ENCODE assay signal across 30 mouse cellular contexts in the genomic region with DNA sequence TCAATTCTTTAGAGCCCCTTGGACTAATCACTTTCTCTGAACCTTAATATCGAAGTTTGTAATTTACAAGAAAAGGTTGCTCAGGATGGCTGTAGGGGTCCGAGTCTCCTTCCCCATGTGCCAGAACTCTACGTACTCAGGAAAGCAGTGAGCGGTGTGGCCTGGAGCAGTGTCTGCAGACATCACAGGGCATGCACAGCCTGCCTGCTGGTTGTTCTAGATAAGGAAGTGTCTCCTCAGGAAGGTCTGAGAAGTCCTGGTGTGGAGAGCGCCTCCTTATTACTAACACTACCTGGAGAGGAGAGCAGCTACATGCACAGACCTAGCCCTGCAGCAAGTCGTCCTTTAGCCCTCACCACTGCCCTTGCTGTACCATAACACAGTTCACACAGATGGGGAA. TPM values are rescaled to one million over a fixed set of nuclear protein-coding genes. Genes with fewer than 3 reads are reported as not detected.
DNase-seq lines count a peak whose midpoint lies in the region; ATAC-seq and TF ChIP-seq lines count a peak whose summit lies in the region.
"Had no signal": no experiment of that assay in that cellular context is flagged by ENCODE, and none has a peak within 500 bp of the region (broad histone marks: within the 10 kb centered on the region; RNA-seq: fewer than 3 reads in every experiment).

No protein-coding gene starts in this region.

- WGBS in liver, embryonic 15.5 days (ENCODE audit: insufficient replicate concordance) = 29% methylated on average over 6 of the region's 6 CpGs
- WGBS in heart, adult 2 months = 88% methylated on average over 6 of the region's 6 CpGs

- ATAC-seq in megakaryocyte, adult 5-6 weeks (ENCODE audit: poor library complexity, severe bottlenecking) = no peak
- peak; percentile 83 for ATAC-seq in liver, embryonic 15.5 days (ENCODE audit: insufficient read depth)
- ATAC-seq in granulocyte monocyte progenitor cell, adult 5-6 weeks (replicated peaks; ENCODE audit: poor library complexity, severe bottlenecking) = no peak
- ATAC-seq: forebrain, embryonic 13.5 days; hindbrain, postnatal 0 days; intestine, embryonic 15.5 days; Patski had no signal

- TF ChIP-seq CTCF in heart, adult 2 months (IDR thresholded peaks at IDR 0.05) = no peak

- H3K4me1 ChIP-seq in megakaryocyte, embryonic 14.5 days = peaks cover 18% of the 10 kb centered on the region
- H3K4me1 ChIP-seq in liver, embryonic 15.5 days (replicated peaks) = peaks cover 27% of the 10 kb centered on the region
- H3K4me1 ChIP-seq in heart, adult 2 months (ENCODE audit: control insufficient read depth, insufficient read depth, low read length) = no peaks in the 10 kb centered on the region
- H3K4me1 ChIP-seq: forebrain, embryonic 13.5 days; hindbrain, embryonic 12.5 days; intestine, embryonic 15.5 days; limb, embryonic 10.5 days; limb, embryonic 15.5 days; lung, embryonic 15.5 days had no signal

- H3K27me3 ChIP-seq in megakaryocyte, embryonic 14.5 days (replicated peaks) = no peaks in the 10 kb centered on the region
- H3K27me3 ChIP-seq in liver, embryonic 15.5 days = no peaks in the 10 kb centered on the region
- no peaks in the 10 kb centered on the region for H3K27me3 ChIP-seq in heart, adult 2 months (ENCODE audit: control insufficient read depth, insufficient read depth, low read length)
- H3K27me3 ChIP-seq: CH12.LX; forebrain, embryonic 13.5 days; hindbrain, embryonic 12.5 days; intestine, embryonic 15.5 days; limb, embryonic 15.5 days; lung, embryonic 15.5 days; Patski had no signal

- peak; percentile 62 for DNase-seq in liver
- DNase-seq in spleen, postnatal 36 days (ENCODE audit: low spot score in 2 of 2) = no peak
- DNase-seq in heart, adult 2 months = no peak
- no peak for DNase-seq in cerebellum, adult 11 months
- DNase-seq: adrenal gland, postnatal 10 days; cerebellum, adult 9-10 months; gastrocnemius, postnatal 14 days; heart, adult 11 months; heart, postnatal 36 days; kidney, adult 8-10 months; layer of hippocampus, adult 9-11 months; midbrain, embryonic 14.5 days; right cerebral cortex, postnatal 14 days; thymus, adult 18-20 months; thymus, postnatal 25 days had no signal

- intact Hi-C loops in heart, adult 2 months (cut with DNase I) = no loop called here

- H3K27ac ChIP-seq in liver, embryonic 15.5 days (replicated peaks) = 0 out of 2 replicates have a peak overlapping the region, but pooled peaks have one; percentile 30
- H3K27ac ChIP-seq in heart, adult 2 months = no peak overlapping the region
- H3K27ac ChIP-seq: forebrain, embryonic 13.5 days; hindbrain, embryonic 12.5 days; hindbrain, postnatal 0 days; intestine, embryonic 15.5 days; kidney, postnatal 0 days; limb, embryonic 10.5 days; limb, embryonic 15.5 days; lung, embryonic 15.5 days had no signal

- H3K4me3 ChIP-seq in megakaryocyte, embryonic 14.5 days (replicated peaks) = peak overlapping the region; percentile 29
- no peak overlapping the region for H3K4me3 ChIP-seq in liver, embryonic 15.5 days (replicated peaks)
- no peak overlapping the region for H3K4me3 ChIP-seq in heart, adult 2 months
- H3K4me3 ChIP-seq: forebrain, embryonic 13.5 days; hindbrain, embryonic 12.5 days; intestine, embryonic 15.5 days; limb, embryonic 10.5 days; limb, embryonic 15.5 days; lung, embryonic 15.5 days had no signal

- no peak for TF ChIP-seq POLR2A in heart, adult 2 months (IDR thresholded peaks at IDR 0.05; ENCODE audit: insufficient read depth, low read depth, low read length)

- no peak overlapping the region for H3K9ac ChIP-seq in liver, embryonic 15.5 days
- no peak overlapping the region for H3K9ac ChIP-seq in heart, adult 2 months (ENCODE audit: low read depth, low read length)
- H3K9ac ChIP-seq: forebrain, embryonic 13.5 days; hindbrain, embryonic 12.5 days; intestine, embryonic 15.5 days; limb, embryonic 15.5 days; lung, embryonic 15.5 days had no signal

- H3K9me3 ChIP-seq in megakaryocyte, embryonic 14.5 days = no peaks in the 10 kb centered on the region
- no peaks in the 10 kb centered on the region for H3K9me3 ChIP-seq in liver, embryonic 15.5 days (replicated peaks)
- H3K9me3 ChIP-seq: forebrain, embryonic 13.5 days; hindbrain, embryonic 12.5 days; intestine, embryonic 15.5 days; limb, embryonic 10.5 days; limb, embryonic 15.5 days; lung, embryonic 15.5 days had no signal

- no peak overlapping the region for H3K4me2 ChIP-seq in liver, embryonic 15.5 days
- H3K4me2 ChIP-seq: forebrain, embryonic 13.5 days; heart, embryonic 11.5 days; hindbrain, embryonic 12.5 days; intestine, embryonic 15.5 days; limb, embryonic 15.5 days; lung, embryonic 15.5 days had no signal

- H3K79me2 ChIP-seq in heart, adult 2 months (replicated peaks; ENCODE audit: control insufficient read depth, insufficient read depth, low read length) = no peaks in the 10 kb centered on the region

- H3K36me3 ChIP-seq in megakaryocyte, embryonic 14.5 days (replicated peaks; ENCODE audit: low read length) = peaks cover 100% of the 10 kb centered on the region
- H3K36me3 ChIP-seq in liver, embryonic 15.5 days (replicated peaks) = peaks cover 84% of the 10 kb centered on the region
- H3K36me3 ChIP-seq in heart, adult 2 months (ENCODE audit: control insufficient read depth, insufficient read depth, low read length) = no peaks in the 10 kb centered on the region

- TF ChIP-seq EP300 in heart, adult 2 months (IDR thresholded peaks at IDR 0.05; ENCODE audit: insufficient read depth, low read depth, low read length) = no peak

RNA-seq across cellular contexts. Expression of a gene that starts 8.3 kb away (rescaled TPM):
- polyA plus RNA-seq in megakaryocyte, embryonic 14.5 days (2012; ENCODE audit: insufficient read depth, low replicate concordance) = 49.7 and 52.6 TPM in 2 replicates
- 16.2 and 20.9 TPM in 2 replicates for total RNA-seq in megakaryocyte, adult 5-6 weeks (2015)
- 41.4 and 56.6 TPM in 2 replicates for total RNA-seq in megakaryocyte, adult 5-6 weeks (2017)
- 23.6 and 24.3 TPM in 2 replicates for polyA plus RNA-seq in liver, embryonic 15.5 days (2015; fragmentation: Nextera tagmentation; extraction: Ambion mirVana)
- total RNA-seq in heart, adult 2 months (2021) = 10 to 100 TPM; 13.0 to 13.9 TPM
- polyA plus RNA-seq in heart, adult 2 months (2012; rRNA removed) = 20.7 and 21.1 TPM in 2 replicates
- 54.4 and 69.5 TPM in 2 replicates for total RNA-seq in granulocyte monocyte progenitor cell, adult 5-6 weeks (2014; fragmentation: Nextera tagmentation)
- total RNA-seq in granulocyte monocyte progenitor cell, adult 5-6 weeks (2017) = 73.7 and 81.8 TPM in 2 replicates

RNA-seq across cellular contexts. Expression of a gene that starts 15.7 kb away (rescaled TPM):
- 35.5 and 98.6 TPM in 2 replicates for polyA plus RNA-seq in megakaryocyte, embryonic 14.5 days (2012; ENCODE audit: insufficient read depth, low replicate concordance)
- total RNA-seq in megakaryocyte, adult 5-6 weeks (2015) = 73.6 and 80.6 TPM in 2 replicates
- 81.2 and 88.6 TPM in 2 replicates for total RNA-seq in megakaryocyte, adult 5-6 weeks (2017)
- polyA plus RNA-seq in liver, embryonic 15.5 days (2015; fragmentation: Nextera tagmentation; extraction: Ambion mirVana) = 9.6 and 11.0 TPM in 2 replicates
- 1 to 10 TPM; 1.9 to 2.4 TPM for total RNA-seq in heart, adult 2 months (2021)
- polyA plus RNA-seq in heart, adult 2 months (2012; rRNA removed) = 3.7 and 7.3 TPM in 2 replicates
- 26.2 and 59.4 TPM in 2 replicates for total RNA-seq in granulocyte monocyte progenitor cell, adult 5-6 weeks (2014; fragmentation: Nextera tagmentation)
- 32.7 and 40.6 TPM in 2 replicates for total RNA-seq in granulocyte monocyte progenitor cell, adult 5-6 weeks (2017)

RNA-seq across cellular contexts. Expression of a gene that starts 26.1 kb away (rescaled TPM):
- polyA plus RNA-seq in megakaryocyte, embryonic 14.5 days (2012; ENCODE audit: insufficient read depth, low replicate concordance) = 64.4 and 77.7 TPM in 2 replicates
- total RNA-seq in megakaryocyte, adult 5-6 weeks (2015) = 29.7 and 35.4 TPM in 2 replicates
- 19.1 and 26.4 TPM in 2 replicates for total RNA-seq in megakaryocyte, adult 5-6 weeks (2017)
- 7.5 and 11.0 TPM in 2 replicates for polyA plus RNA-seq in liver, embryonic 15.5 days (2015; fragmentation: Nextera tagmentation; extraction: Ambion mirVana)
- total RNA-seq in heart, adult 2 months (2021) = 10 to 100 TPM; 11.2 to 13.0 TPM
- 43.9 and 46.1 TPM in 2 replicates for polyA plus RNA-seq in heart, adult 2 months (2012; rRNA removed)
- total RNA-seq in granulocyte monocyte progenitor cell, adult 5-6 weeks (2014; fragmentation: Nextera tagmentation) = 36.0 and 59.5 TPM in 2 replicates
- 28.4 and 31.9 TPM in 2 replicates for total RNA-seq in granulocyte monocyte progenitor cell, adult 5-6 weeks (2017)

RNA-seq across cellular contexts. Expression of a gene that starts 28.7 kb away (rescaled TPM):
- polyA plus RNA-seq in megakaryocyte, embryonic 14.5 days (2012; ENCODE audit: insufficient read depth, low replicate concordance) = 209 and 240 TPM in 2 replicates
- total RNA-seq in megakaryocyte, adult 5-6 weeks (2015) = 44.1 and 54.7 TPM in 2 replicates
- 87.7 and 100 TPM in 2 replicates for total RNA-seq in megakaryocyte, adult 5-6 weeks (2017)
- polyA plus RNA-seq in liver, embryonic 15.5 days (2015; fragmentation: Nextera tagmentation; extraction: Ambion mirVana) = 55.2 and 63.2 TPM in 2 replicates
- 10 to 100 TPM; 85.5 to 95.7 TPM for total RNA-seq in heart, adult 2 months (2021)
- 64.5 and 91.4 TPM in 2 replicates for polyA plus RNA-seq in heart, adult 2 months (2012; rRNA removed)
- total RNA-seq in granulocyte monocyte progenitor cell, adult 5-6 weeks (2014; fragmentation: Nextera tagmentation) = 117 and 127 TPM in 2 replicates
- 229 and 241 TPM in 2 replicates for total RNA-seq in granulocyte monocyte progenitor cell, adult 5-6 weeks (2017)

RNA-seq across cellular contexts. Expression of a gene that starts 31.3 kb away (rescaled TPM):
- polyA plus RNA-seq in megakaryocyte, embryonic 14.5 days (2012; ENCODE audit: insufficient read depth, low replicate concordance) = 681 and 731 TPM in 2 replicates
- 23.8 and 25.9 TPM in 2 replicates for total RNA-seq in megakaryocyte, adult 5-6 weeks (2015)
- total RNA-seq in megakaryocyte, adult 5-6 weeks (2017) = 9.4 and 12.4 TPM in 2 replicates
- 25.2 and 29.5 TPM in 2 replicates for polyA plus RNA-seq in liver, embryonic 15.5 days (2015; fragmentation: Nextera tagmentation; extraction: Ambion mirVana)
- 10 to 100 TPM; 46.9 to 54.0 TPM for total RNA-seq in heart, adult 2 months (2021)
- 86.3 and 98.2 TPM in 2 replicates for polyA plus RNA-seq in heart, adult 2 months (2012; rRNA removed)
- total RNA-seq in granulocyte monocyte progenitor cell, adult 5-6 weeks (2014; fragmentation: Nextera tagmentation) = 10.2 and 23.3 TPM in 2 replicates
- 4.1 and 5.7 TPM in 2 replicates for total RNA-seq in granulocyte monocyte progenitor cell, adult 5-6 weeks (2017)

Comparison
In these comparisons a context has a peak if more than half of its experiments do, and no peak if none do; other contexts are left out.
1. RNA of a gene that starts 15.7 kb away (total RNA-seq): 73.6 to 88.6 TPM in megakaryocyte, adult 5-6 weeks and 26.2 to 59.4 TPM in granulocyte monocyte progenitor cell, adult 5-6 weeks; 1.9 to 2.4 TPM in heart, adult 2 months; every median in the first group is over 4 times any median in the second.